Mouse (Mus musculus): ENCODE data around the gene Tarsl2. TPM values are rescaled to one million over a fixed set of nuclear protein-coding genes. Genes with fewer than 3 reads are reported as not detected.
A peak's percentile ranks its signal among the peaks of the same experiment; 100 is the strongest.

The Tarsl2 gene
- 6.7 and 7.8 TPM in 2 replicates for polyA plus RNA-seq (2012; rRNA removed)
- 11.0 and 12.0 TPM in 2 replicates for polyA plus RNA-seq (2014; fragmentation: Nextera tagmentation; extraction: Ambion mirVana)

GRCm38 (mm10) chr7:65644643-65645351, at the start of gene Tarsl2:
TSS of gene Tarsl2 (plus strand) at chr7:65644898.
- Histone ChIP-seq H3K27me3 (ENCODE audit: control insufficient read depth, insufficient read depth, low read length) (no peaks in the 10 kb centered on the region), H3K36me3 (ENCODE audit: control insufficient read depth, insufficient read depth, low read length) (no peaks in the 10 kb centered on the region; the same call in 1 of the 2 replicates), H3K9ac (ENCODE audit: low read depth, low read length, severe bottlenecking) (peak within 1 kb of the TSS; percentile 66), H3K4me1 (ENCODE audit: control insufficient read depth, insufficient read depth, low read length) (0 out of 2 replicates have a peak, but pooled peaks cover 3% of the 10 kb centered on the region), H3K27ac (replicated peaks; ENCODE audit: low read depth, low read length) (peak within 1 kb of the TSS; percentile 43; the same call in 1 of the 2 replicates), H3K4me3 (replicated peaks; ENCODE audit: low read length) (peak within 1 kb of the TSS; percentile 72), H3K4me2 (replicated peaks; ENCODE audit: low read depth, low read length, severe bottlenecking) (peak within 1 kb of the TSS; percentile 76), H3K9me3 (ENCODE audit: control insufficient read depth, low read length) (0 out of 2 replicates have a peak, but pooled peaks cover 6% of the 10 kb centered on the region)
- DNase-seq (ENCODE audit: low spot score), result peak; percentile 87
- 0 out of 2 replicates have a peak, but pooled peaks have one; percentile 33 for TF ChIP-seq POLR2A (IDR thresholded peaks at IDR 0.05; ENCODE audit: borderline replicate concordance, extremely low read depth, insufficient read depth, insufficient read length)
- peak; percentile 93 for ATAC-seq (ENCODE audit: low FRiP score, low read depth)
- WGBS, result under 1% methylated on average over 33 of the region's 64 CpGs

GRCm38 (mm10) chr7:65606124-65606523, 38.6 kb upstream of the Tarsl2 start:
- no peak for DNase-seq (ENCODE audit: low spot score)
- no peak overlapping the region for H3K4me2 ChIP-seq (replicated peaks; ENCODE audit: low read depth, low read length, severe bottlenecking)
- no peaks in the 10 kb centered on the region for H3K27me3 ChIP-seq (ENCODE audit: control insufficient read depth, insufficient read depth, low read length)
- H3K4me3 ChIP-seq (replicated peaks; ENCODE audit: low read length), result no peak overlapping the region
- no peak for TF ChIP-seq POLR2A (IDR thresholded peaks at IDR 0.05; ENCODE audit: borderline replicate concordance, extremely low read depth, insufficient read depth, insufficient read length)
- WGBS, result 83% methylated on average over 3 of the region's 3 CpGs
- no peak overlapping the region for H3K9ac ChIP-seq (ENCODE audit: low read depth, low read length, severe bottlenecking)
- no peaks in the 10 kb centered on the region for H3K36me3 ChIP-seq (ENCODE audit: control insufficient read depth, insufficient read depth, low read length)
- no peaks in the 10 kb centered on the region for H3K9me3 ChIP-seq (ENCODE audit: control insufficient read depth, low read length)
- no peak overlapping the region for H3K27ac ChIP-seq (replicated peaks; ENCODE audit: low read depth, low read length)
- ATAC-seq (ENCODE audit: low FRiP score, low read depth), result no peak
- no peaks in the 10 kb centered on the region for H3K4me1 ChIP-seq (ENCODE audit: control insufficient read depth, insufficient read depth, low read length)

- Histone ChIP-seq H3K4me3 (replicated peaks; ENCODE audit: low read length) (no peak overlapping the region), H3K9ac (ENCODE audit: low read depth, low read length, severe bottlenecking) (no peak overlapping the region), H3K36me3 (ENCODE audit: control insufficient read depth, insufficient read depth, low read length) (no peaks in the 10 kb centered on the region), H3K9me3 (ENCODE audit: control insufficient read depth, low read length) (no peaks in the 10 kb centered on the region), H3K4me2 (replicated peaks; ENCODE audit: low read depth, low read length, severe bottlenecking) (no peak overlapping the region), H3K27ac (replicated peaks; ENCODE audit: low read depth, low read length) (no peak overlapping the region), H3K27me3 (ENCODE audit: control insufficient read depth, insufficient read depth, low read length) (no peaks in the 10 kb centered on the region), H3K4me1 (ENCODE audit: control insufficient read depth, insufficient read depth, low read length) (no peaks in the 10 kb centered on the region)
- DNase-seq (ENCODE audit: low spot score), result no peak
- TF ChIP-seq POLR2A (IDR thresholded peaks at IDR 0.05; ENCODE audit: borderline replicate concordance, extremely low read depth, insufficient read depth, insufficient read length), result no peak
- WGBS, result 51% methylated on average over 5 of the region's 5 CpGs
- no peak for ATAC-seq (ENCODE audit: low FRiP score, low read depth)
Observed at GRCm38 (mm10) chr7:65607003-65607402, 37.7 kb upstream of the Tarsl2 start.

GRCm38 (mm10) chr7:65610171-65610570, 34.5 kb upstream of the Tarsl2 start:
- no peak for TF ChIP-seq POLR2A (IDR thresholded peaks at IDR 0.05; ENCODE audit: borderline replicate concordance, extremely low read depth, insufficient read depth, insufficient read length)

GRCm38 (mm10) chr7:65610673-65611072, 34.0 kb upstream of the Tarsl2 start:
- H3K27me3 ChIP-seq (ENCODE audit: control insufficient read depth, insufficient read depth, low read length), result no peaks in the 10 kb centered on the region
- H3K36me3 ChIP-seq (ENCODE audit: control insufficient read depth, insufficient read depth, low read length), result no peaks in the 10 kb centered on the region
- no peak for TF ChIP-seq POLR2A (IDR thresholded peaks at IDR 0.05; ENCODE audit: borderline replicate concordance, extremely low read depth, insufficient read depth, insufficient read length)
- no peak for ATAC-seq (ENCODE audit: low FRiP score, low read depth)
- WGBS, result 62% methylated on average over 8 of the region's 8 CpGs
- H3K4me2 ChIP-seq (replicated peaks; ENCODE audit: low read depth, low read length, severe bottlenecking), result no peak overlapping the region
- no peak overlapping the region for H3K27ac ChIP-seq (replicated peaks; ENCODE audit: low read depth, low read length)
- no peak overlapping the region for H3K9ac ChIP-seq (ENCODE audit: low read depth, low read length, severe bottlenecking)
- no peak for DNase-seq (ENCODE audit: low spot score)
- no peaks in the 10 kb centered on the region for H3K9me3 ChIP-seq (ENCODE audit: control insufficient read depth, low read length)
- no peaks in the 10 kb centered on the region for H3K4me1 ChIP-seq (ENCODE audit: control insufficient read depth, insufficient read depth, low read length)
- H3K4me3 ChIP-seq (replicated peaks; ENCODE audit: low read length), result no peak overlapping the region

More at GRCm38 (mm10) chr7:65610171-65610570, 34.5 kb upstream of the Tarsl2 start:
- ATAC-seq (ENCODE audit: low FRiP score, low read depth), result no peak
- H3K4me2 ChIP-seq (replicated peaks; ENCODE audit: low read depth, low read length, severe bottlenecking), result no peak overlapping the region
- 81% methylated on average over 5 of the region's 5 CpGs for WGBS
- no peaks in the 10 kb centered on the region for H3K36me3 ChIP-seq (ENCODE audit: control insufficient read depth, insufficient read depth, low read length)
- no peak for DNase-seq (ENCODE audit: low spot score)
- no peaks in the 10 kb centered on the region for H3K9me3 ChIP-seq (ENCODE audit: control insufficient read depth, low read length)
- no peak overlapping the region for H3K4me3 ChIP-seq (replicated peaks; ENCODE audit: low read length)
- H3K27me3 ChIP-seq (ENCODE audit: control insufficient read depth, insufficient read depth, low read length), result no peaks in the 10 kb centered on the region
- no peak overlapping the region for H3K9ac ChIP-seq (ENCODE audit: low read depth, low read length, severe bottlenecking)
- no peaks in the 10 kb centered on the region for H3K4me1 ChIP-seq (ENCODE audit: control insufficient read depth, insufficient read depth, low read length)
- no peak overlapping the region for H3K27ac ChIP-seq (replicated peaks; ENCODE audit: low read depth, low read length)
